Mouse (Mus musculus): ENCODE data around the gene Echdc3.

DNA sequence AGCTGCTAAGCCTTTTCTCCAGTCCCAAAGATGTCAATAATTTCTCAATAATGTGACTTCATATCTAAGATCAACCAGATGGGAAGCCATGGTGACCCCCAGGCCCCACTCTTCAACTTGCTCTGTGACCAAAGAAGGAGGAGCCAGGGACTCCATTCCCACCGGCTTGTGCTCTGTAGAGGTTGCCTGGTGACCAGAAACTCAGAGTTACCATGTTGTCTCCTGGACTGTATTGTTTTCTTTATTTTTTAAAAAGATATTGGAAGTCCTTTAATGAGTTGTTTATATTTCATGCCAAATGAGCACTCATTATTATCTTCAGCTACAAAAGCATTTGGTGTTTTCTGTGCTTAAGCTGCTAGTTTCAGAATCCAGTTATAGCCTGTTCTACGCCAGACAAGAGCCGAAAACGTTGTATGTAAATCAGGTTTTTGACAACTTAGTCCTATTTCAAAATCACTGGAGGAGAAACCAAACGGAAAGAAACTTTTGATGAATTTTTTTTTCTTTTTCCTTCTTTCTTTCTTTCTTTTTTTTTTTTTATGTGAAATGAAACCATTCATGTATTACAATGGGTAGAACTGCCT, 42.7 kb upstream of the Echdc3 start:
- TF ChIP-seq CTCF (IDR thresholded peaks at IDR 0.05) (no peak), EP300 (IDR thresholded peaks at IDR 0.05) (no peak)
